ENCODE assay signal across 19 mouse cellular contexts in the genomic region with DNA sequence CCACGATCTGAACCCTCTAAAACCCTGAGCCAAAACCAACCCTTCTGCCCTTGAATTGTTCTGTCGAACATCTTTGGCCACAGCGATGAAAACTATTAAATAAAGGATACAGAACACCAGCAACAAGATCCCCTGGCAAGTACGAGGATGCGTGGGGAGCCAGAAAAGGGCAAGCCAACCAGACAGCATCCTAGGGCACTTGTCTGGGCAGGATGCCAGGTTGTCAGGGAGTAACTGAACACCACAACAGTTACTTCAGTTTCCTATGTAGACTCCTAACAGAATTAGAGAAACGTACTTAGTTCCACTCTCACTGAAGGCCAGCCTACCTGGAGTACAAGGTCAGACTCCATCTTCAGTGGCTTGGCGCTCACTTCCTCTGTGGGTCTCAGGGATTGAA.
DNase-seq lines count a peak whose midpoint lies in the region; ATAC-seq lines count a peak whose summit lies in the region.
"Had no signal": no experiment of that assay in that cellular context is flagged by ENCODE, and none has a peak within 500 bp of the region (broad histone marks: within the 10 kb centered on the region; RNA-seq: fewer than 3 reads in every experiment).

No protein-coding gene starts in this region.

- H3K36me3 ChIP-seq in liver, embryonic 12.5 days = no peaks in the 10 kb centered on the region
- H3K36me3 ChIP-seq: embryonic facial prominence, embryonic 13.5 days; heart, embryonic 12.5 days; hindbrain, embryonic 10.5 days; intestine, embryonic 15.5 days had no signal

- peak; percentile 33 for DNase-seq in gastrocnemius, adult 18-20 months (ENCODE audit: low spot score)
- no peak for DNase-seq in gastrocnemius, postnatal 4 days (ENCODE audit: low spot score in 2 of 2)
- peak; percentile 16 for DNase-seq in adipocyte (ENCODE audit: low spot score)
- DNase-seq in gastrocnemius, postnatal 14 days = peak; percentile 17
- peak; percentile 49 for DNase-seq in testis, postnatal 10 days (ENCODE audit: low spot score)
- no peak for DNase-seq in thymus, postnatal 4 days
- no peak for DNase-seq in heart, adult 18-20 months
- DNase-seq: adrenal gland, postnatal 14 days; cerebellum, adult 11-12 months; cerebellum, adult 9-10 months; forebrain, postnatal 0 days had no signal

- WGBS in liver, embryonic 12.5 days (ENCODE audit: insufficient replicate concordance) = 69% methylated on average over 7 of the region's 7 CpGs

- no peaks in the 10 kb centered on the region for H3K9me3 ChIP-seq in liver, embryonic 12.5 days (replicated peaks)
- H3K9me3 ChIP-seq: embryonic facial prominence, embryonic 13.5 days; forebrain, embryonic 13.5 days; heart, embryonic 12.5 days; hindbrain, embryonic 10.5 days; intestine, embryonic 15.5 days had no signal

- ATAC-seq in liver, embryonic 12.5 days = no peak
- ATAC-seq: forebrain, embryonic 13.5 days; forebrain, postnatal 0 days; intestine, embryonic 15.5 days had no signal

- no peak overlapping the region for H3K9ac ChIP-seq in liver, embryonic 12.5 days
- H3K9ac ChIP-seq: embryonic facial prominence, embryonic 13.5 days; forebrain, embryonic 13.5 days; forebrain, postnatal 0 days; heart, embryonic 12.5 days; hindbrain, embryonic 14.5 days; intestine, embryonic 15.5 days had no signal

- no peaks in the 10 kb centered on the region for H3K4me1 ChIP-seq in liver, embryonic 12.5 days
- H3K4me1 ChIP-seq: embryonic facial prominence, embryonic 13.5 days; forebrain, embryonic 13.5 days; heart, embryonic 12.5 days; hindbrain, embryonic 10.5 days; intestine, embryonic 15.5 days had no signal

- intact Hi-C loops in gastrocnemius, postnatal 14 days (cut with DNase I; ENCODE audit: low total_unique reads) = no loop called here

- no peak overlapping the region for H3K4me2 ChIP-seq in liver, embryonic 12.5 days
- H3K4me2 ChIP-seq: embryonic facial prominence, embryonic 13.5 days; forebrain, embryonic 13.5 days; heart, embryonic 12.5 days; hindbrain, embryonic 14.5 days; intestine, embryonic 15.5 days had no signal

- no peak overlapping the region for H3K27ac ChIP-seq in liver, embryonic 12.5 days
- H3K27ac ChIP-seq: embryonic facial prominence, embryonic 13.5 days; forebrain, embryonic 13.5 days; hindbrain, embryonic 10.5 days; hindbrain, embryonic 14.5 days; intestine, embryonic 15.5 days had no signal

- no peaks in the 10 kb centered on the region for H3K27me3 ChIP-seq in liver, embryonic 12.5 days (replicated peaks)
- H3K27me3 ChIP-seq: CH12.LX; embryonic facial prominence, embryonic 13.5 days; forebrain, embryonic 13.5 days; heart, embryonic 12.5 days; intestine, embryonic 15.5 days had no signal

- H3K4me3 ChIP-seq in liver, embryonic 12.5 days = no peak overlapping the region
- H3K4me3 ChIP-seq: embryonic facial prominence, embryonic 13.5 days; forebrain, embryonic 13.5 days; heart, embryonic 12.5 days; hindbrain, embryonic 10.5 days; intestine, embryonic 15.5 days had no signal

Comparison
In these comparisons a context has a peak if more than half of its experiments do, and no peak if none do; other contexts are left out.
1. DNase-seq: peak in gastrocnemius, adult 18-20 months (single experiment), adipocyte (single experiment), gastrocnemius, postnatal 14 days (single experiment) and testis, postnatal 10 days (single experiment); none in gastrocnemius, postnatal 4 days (0 of 2), thymus, postnatal 4 days (single experiment) and heart, adult 18-20 months (0 of 2).